Mouse (Mus musculus) natural killer cell, adult 2 months (primary cell): ENCODE measurements at regions not wholly inside any gene's neighbourhood (a gene's known extent, or its start where the extent isn't known, plus 50 kb on each side); places are given as distances from the start of the nearest gene placed in this dataset.
A peak's percentile ranks its signal among the peaks of the same experiment; 100 is the strongest.

Source experiments
- DNase-seq, 2 experiments: peaks; one replicate each; pipeline ENCODE4 v3.0.0; 2022; ENCODE audit warnings: low spot score in 2 of 2

DNA sequence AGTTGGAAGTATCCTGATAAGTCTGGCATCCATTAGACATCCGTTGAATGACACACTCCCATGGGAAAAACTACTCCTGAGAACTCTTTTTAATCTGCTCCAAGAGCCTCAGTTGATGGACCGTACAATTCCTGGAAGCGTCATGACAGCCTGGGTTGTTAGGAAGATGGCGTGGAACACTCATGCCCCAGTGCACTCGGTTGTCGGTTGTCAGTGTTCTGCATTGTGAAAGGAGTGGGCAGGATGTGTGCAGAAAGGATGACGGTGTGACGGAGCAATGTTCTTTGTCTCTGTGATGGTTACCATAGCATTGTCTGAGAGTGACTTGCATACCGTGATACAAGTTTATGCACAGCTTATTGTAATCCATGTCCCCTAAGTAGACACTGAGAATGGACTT is 164.4 kb downstream of the Slc30a10 start:
- no peak for DNase-seq

DNA sequence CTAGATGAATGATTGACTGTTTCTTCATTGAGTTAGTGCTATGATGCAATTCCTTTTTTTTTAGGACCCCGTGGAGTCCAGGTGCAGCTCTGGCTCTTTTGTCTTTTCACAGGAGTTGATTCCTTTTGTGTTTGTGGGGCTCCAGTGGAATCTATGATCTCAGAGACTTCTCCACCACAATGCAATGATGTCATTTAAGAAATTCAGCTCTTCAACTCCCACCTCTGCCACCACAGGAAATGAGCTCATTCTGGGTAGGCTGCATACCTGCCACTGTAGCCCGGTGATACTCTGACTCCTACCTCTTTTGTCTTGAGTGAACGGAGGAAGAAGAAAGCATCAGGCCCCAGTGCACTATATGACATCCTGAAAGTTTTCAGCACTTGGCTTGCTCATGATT is 173.8 kb downstream of the Slc30a10 start:
- no peak for DNase-seq

DNA sequence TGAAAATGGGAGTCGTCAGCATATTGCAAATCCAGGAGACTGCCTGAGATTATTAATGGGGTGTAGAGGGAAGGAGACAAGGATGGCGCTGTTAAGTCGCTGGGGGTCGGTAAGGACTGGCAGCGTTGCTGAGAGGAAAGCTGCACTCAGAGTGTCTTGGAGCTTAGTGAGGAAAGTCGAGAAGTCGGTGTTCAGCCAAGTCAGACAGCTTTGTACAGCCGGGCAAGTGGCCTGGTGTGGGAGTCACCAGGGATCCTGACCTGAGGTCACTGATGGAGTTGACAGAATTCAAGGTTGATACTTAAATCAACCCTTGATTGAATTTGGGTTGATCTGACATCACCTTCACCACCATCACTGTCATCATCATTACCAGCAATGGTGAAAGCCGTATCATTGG is 175.3 kb downstream of the Slc30a10 start:
- no peak for DNase-seq

DNA sequence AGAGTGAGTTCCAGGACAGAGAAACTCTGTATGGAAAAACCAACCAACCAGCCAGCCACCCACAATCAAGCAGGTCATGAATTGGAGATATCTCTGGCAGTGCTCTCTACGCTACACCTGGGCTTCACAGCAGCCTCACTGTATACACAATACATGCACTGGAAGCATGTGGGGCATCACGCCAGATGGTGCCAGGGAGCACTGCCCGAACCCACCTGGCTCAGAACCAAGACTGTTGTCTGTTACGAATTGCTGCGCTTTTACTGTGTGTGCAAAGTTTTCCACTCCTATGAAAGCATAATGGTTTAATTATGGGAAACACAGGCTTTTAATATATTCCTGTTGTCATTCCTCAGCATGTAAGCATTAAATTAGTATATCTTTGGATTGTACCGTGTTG is 184.0 kb downstream of the Slc30a10 start:
- no peak for DNase-seq

DNA sequence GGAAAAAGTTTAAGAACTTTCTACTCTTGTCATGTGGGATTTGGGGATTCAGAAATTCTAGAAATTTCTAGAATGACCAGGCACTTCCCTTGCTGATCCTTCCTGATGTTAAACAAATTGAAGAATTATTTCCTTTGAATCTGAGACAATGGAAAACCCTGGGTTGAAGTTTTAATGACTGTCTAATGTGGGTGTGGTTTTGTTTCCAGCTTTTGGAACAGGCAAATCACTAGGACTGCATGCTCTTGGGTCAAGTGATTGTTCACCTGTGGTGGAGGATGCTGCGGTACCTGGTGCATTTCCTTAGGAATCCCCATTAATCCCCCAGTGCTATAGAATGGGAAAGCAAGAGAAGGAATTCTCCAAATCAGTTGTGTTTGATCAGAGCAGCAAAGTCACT is 184.8 kb downstream of the Slc30a10 start:
- no peak for DNase-seq

DNA sequence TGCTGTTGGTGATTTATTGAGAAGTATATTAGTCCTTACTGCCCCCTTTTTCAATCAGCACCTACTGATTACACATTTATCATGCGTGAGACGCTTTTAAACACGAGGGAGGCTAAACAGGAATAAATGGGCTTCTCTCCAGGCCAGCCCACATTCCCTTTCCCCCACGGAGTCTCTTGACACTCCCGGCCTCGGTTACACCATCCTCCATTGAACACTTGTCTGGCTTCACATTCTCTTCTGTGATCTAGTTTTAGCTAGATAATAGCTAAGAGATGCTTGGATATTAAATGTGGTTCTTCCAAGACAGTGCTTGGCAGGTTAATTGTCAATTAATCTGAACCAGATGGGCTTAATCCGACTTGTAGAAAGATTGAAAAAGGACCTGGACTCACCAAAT is 189.4 kb downstream of the Slc30a10 start:
- no peak for DNase-seq

DNA sequence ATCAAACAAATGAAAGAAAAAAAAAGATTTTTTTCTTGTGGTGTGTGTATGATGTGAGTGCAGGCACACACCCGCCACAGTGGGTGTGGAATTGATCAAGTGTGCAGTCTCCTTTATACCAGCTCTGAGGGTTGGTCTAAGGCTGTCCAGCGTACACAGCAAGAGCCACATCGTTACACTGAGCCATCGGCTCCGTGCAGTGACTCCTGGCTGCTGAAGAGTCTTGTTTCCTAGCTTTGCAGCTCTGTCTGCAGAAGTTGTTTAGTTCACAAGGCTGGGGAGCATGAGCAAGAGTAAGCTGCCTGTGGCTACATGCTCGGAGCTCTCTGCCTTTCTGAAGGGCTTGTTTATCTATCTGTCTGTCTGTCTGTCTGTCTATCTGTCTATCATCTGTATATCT is 193.5 kb downstream of the Slc30a10 start:
- no peak for DNase-seq

DNA sequence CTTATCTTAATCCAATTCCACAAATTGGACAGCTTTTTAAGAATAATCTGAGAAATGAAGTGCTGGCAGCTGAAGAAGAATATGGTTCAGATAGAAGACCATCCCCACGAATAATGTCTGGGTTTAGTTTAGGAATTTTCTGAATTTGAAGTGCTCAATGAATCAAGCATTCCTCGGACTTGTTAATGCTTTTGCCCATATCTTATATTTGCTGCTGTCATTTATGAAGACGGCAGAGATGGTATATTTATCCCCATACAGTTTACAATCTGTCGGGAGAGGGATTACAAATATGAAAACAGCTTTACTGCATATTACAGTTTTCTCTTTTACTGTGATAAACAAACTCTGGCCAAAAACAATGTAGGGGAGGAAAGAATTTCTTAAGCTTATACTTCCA is 194.3 kb downstream of the Slc30a10 start:
- DNase-seq = no peak

DNA sequence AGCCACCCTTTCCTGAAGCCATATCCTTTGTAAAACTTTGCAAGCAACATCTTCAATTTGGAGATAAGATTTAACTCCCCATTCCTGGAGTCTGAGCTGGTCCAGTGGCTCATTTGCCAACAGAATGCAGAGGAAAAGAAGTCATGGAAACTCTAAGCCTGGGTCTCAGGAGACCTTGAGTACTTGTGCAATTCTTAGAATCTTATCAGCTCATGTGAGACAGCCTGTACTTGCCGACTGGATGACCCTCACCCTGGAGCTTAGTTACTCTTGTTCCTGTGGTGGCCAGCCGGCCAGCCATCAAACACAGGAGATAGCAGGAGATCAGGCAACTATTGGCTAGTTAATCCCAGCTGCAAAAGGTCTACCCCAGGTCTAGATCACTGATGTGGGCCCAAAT is 196.3 kb downstream of the Slc30a10 start:
- no peak for DNase-seq

DNA sequence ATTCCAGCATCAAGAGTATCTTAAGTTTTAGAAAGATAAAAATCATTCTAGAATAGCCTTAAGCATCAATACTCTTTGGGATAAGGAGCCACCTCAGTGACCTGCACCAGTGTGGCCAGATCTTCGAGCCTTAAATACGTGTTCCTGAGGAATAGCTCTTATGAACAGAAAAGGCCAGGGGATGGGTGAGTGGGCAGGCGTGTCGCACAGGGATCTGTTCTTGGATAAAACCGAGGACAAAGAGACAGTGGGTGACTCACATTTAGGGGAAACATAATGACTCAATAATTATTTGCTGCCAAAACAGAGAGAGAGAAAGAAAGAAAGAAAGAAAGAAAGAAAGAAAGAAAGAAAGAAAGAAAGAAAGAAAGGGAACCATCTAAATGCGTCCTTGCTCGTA is 200.4 kb downstream of the Slc30a10 start:
- DNase-seq = no peak

DNA sequence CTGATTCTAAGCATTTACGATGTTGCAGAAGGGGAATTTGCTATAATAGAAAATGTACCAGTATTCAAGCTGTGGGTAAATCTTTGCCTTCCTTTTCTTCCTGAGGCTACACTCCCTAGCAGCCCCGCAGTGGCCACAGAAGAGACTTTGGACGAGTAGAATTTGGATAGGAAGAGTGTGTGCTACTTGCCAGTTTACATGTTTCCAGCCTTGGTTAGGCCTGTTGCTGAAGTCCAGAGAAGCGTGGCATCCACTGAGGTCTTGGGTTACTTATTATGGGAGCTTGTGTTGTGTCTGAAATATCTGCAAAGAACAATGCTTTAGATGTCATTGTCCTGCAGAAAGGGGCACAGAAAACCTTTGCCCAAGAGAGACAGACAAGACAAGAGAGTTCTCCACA is 200.8 kb downstream of the Slc30a10 start:
- no peak for DNase-seq

DNA sequence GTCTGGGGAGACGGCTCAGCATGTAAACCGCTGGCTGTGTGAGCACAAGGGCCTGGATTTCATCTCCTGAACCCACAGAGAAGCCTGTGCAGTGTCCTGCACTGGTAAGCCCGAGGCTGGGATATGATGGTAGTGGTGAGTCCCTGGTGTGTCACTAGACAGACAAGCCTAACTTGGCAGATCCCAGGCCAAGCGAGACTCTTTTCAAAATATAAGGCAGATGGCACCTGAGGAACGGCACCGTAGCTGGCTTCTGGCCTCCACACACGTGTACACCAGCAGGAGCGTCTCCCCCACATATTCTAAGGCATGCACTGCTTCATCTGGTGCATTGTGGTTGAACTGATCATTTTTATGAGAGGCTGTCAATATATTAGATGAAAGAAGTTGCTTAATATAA is 202.6 kb downstream of the Slc30a10 start:
- DNase-seq = no peak

DNA sequence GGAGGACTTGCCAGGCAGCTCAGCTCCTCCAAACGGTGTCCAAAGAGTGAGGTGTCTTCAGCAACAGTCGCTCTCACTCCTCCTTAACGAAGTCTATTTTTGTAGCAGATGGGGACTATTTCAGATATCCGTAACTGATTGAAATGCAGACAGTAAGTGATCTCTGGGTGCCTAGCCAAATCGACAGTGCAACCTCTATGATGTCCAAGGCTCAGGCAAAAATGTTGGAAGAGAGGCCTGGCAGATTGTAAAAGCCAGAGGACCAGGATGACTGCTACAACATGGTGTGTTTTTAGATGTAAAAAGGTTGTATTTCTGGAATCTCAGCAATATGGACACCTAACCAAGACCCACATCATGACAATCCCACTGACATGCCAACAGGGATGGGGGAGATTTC is 204.8 kb downstream of the Slc30a10 start:
- DNase-seq = no peak

DNA sequence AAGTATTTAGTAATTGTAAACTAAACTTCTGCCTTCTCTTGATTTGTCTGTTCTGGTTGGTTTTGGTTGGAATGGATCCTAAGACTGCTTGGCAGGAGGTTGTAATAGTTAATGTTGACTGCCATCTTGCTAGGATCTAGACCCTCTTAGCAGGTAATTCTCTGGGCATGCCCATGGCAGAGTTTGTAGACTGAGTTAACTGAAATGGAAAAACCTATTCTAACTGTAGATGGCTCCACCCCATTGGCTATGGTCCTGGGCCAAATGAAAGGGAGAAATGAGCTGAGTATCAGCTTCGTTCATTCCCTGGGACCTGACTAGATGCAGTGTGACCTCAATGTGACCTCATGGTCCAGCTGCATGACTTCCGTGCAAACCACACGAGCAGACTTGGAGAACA is 207.7 kb downstream of the Slc30a10 start:
- DNase-seq = no peak

DNA sequence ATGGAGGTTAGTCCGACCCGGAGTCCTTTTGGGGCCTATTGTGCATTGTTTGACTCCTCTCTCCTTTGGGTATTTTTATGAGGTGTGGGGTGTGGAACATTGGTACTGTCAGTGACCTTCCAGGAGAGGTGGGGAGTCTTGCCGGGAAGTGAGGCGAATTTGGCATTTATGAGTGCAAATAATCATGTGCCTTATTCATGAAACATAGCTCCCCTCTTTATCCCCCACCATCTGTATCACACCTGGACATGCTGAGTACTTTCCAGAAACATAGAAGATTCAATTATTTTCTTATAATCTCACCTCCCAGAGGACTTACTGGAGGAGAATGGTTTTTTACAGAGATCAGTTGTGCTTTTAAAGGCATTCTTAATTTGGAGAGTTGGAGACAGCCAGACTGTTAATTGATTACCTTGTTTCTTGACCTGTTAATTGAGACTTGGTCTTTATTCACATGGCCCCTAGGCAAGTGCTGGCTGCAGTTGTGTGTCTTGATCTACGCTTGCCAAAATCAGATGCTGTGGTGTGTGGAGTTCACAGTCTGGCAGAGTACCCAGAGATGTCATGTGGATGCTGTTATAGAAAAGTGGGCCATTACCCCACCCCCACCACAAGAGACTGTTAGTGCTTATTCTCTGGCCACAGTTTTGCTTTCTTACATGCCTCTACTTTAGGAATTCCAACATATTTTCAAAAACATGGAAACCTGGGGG is 215.5 kb downstream of the Slc30a10 start:
- DNase-seq = no peak

DNA sequence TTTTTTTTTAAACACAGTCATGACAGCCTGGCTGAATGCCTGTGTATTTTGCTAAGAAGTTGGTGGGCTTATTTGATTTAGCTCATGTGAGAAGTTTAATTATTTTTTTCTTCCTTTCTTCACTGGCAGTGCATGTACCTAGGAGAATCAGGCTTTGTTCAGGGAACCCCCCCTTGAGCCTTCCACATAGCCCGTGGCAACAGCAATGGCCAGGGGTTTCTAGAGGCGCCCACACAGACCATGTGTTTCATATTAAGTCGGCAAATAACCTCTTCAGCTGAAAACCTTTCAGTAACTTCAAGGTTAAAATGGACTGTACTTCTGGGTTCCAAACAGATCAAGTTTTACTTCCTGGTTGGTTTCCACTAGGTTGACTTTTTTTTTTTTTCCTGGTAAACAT is 218.3 kb downstream of the Slc30a10 start:
- no peak for DNase-seq

DNA sequence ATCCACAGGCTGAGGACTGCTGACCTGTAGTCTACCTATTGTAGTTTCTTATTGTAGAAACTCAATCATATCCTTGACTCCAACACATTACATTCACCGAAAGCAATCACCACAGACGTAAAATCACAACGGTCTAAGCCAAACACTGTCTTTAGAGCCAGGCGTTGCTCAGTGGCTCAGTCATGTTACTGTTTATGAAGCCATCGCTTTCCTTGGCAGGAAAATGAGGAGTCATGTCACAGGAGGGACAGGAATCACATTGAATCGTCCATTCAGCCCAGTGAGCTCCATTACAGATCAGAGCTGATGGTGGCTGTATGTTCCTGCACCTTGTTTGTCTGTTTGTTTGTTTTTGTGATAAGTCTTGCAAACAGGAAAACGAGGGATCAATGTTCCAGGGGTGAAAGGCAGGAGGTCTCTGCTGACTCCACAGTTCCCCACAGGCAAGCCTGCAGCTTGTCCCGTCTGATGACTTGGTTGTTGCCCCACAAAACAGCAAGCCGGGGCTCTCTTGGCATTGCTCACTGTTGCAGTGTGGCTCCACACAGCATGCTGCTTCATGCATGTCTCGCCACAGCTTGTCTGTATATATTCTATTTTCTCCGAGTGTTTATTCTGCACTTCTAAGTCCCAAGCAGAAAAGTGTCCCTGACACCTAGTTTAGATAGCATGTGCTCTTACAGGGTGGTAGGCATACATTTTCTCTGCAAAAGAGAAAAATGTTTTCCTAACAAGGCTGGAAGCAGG is 221.2 kb downstream of the Slc30a10 start:
- DNase-seq = no peak

DNA sequence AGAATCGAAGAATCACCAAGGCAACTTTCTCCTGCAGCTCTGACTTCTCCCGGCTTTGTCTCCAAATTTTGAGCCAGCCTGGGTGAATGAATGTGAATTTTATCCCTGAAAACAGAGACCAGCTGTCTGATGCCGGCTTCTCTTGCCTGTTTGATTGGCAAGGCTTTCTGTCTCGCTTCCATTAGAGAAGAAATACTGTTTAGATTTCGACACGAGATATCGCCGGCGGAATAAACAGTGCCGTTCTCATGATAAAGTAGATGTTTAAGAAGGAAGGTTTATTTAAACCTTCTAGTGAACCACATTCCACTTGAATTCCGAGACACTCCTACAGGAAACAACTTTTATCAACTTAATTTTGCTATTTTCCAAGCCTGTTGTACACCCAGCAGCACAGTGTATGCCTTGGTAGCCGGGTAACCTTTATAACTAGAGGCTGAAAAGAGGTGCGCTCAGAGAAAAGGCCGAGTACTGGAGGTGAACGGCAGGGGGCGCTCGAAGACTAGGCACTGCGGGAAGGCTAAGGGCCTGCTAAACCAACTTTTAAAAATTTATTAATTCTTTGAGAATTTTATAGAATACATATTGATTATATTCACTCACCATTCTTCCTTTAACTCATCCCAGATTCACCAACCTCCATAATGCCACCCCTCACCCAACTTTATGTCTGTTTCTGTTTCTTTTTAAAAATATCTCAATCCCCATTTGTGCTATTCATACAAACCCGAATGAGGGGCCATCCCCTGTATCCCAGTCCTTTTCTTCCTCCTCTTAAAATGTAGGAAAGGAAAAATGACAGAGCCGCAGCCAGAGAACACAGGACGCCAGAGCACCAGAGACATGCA is 227.2 kb downstream of the Slc30a10 start:
- DNase-seq = peak; percentile 0 to 4

DNA sequence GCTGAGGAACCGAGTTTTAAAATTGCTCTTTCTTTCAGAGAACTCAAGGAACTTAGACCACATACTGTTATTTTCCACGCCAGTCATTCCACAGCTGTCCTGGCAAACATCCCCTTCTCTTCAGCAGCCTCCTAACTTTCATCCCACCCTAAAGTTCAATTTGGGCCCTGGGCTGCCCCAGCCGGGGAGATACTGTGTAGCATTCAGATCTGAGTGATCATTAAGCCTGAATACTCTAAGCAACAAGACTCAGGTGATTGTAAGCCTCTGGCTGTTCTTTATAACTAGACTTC is 227.8 kb downstream of the Slc30a10 start:
- no peak for DNase-seq

DNA sequence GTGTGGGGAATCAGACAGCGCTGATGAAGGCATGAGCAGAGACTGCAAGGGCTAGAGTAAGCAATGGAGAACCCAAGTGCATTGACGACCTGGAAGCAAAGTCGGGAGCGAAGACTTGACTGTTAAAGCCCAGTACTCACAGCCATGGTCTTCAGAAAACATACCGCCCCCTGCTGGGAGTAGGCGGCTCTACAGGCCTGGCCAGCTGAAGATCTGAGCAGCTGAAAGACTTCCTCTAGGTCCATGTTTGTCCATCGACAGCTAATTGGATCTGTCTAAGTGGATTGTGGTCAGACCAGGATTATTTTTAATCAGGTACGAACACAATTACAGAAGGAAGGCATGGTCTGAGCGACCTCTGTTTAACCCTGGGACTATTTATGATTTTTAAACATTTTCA is 230.0 kb downstream of the Slc30a10 start:
- no peak for DNase-seq

DNA sequence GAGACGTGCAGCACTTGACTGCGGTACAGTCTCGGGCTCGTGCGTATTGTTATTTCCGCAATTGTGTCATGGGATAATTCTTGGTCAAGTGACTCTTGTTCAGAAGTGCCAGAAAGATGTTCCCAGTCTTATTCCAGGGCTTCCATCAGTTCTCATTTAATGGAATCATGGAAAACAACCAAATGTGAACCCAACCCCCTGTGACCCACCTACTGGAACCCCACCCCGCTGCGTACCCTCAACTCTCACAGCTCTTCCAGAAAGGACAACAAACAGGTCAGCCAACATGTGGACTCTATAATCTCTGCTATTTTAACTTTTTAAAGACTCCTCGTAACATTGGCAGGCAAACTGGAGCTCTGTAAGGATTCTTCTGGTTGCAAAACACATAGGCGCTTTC is 233.9 kb downstream of the Slc30a10 start:
- DNase-seq = no peak

DNA sequence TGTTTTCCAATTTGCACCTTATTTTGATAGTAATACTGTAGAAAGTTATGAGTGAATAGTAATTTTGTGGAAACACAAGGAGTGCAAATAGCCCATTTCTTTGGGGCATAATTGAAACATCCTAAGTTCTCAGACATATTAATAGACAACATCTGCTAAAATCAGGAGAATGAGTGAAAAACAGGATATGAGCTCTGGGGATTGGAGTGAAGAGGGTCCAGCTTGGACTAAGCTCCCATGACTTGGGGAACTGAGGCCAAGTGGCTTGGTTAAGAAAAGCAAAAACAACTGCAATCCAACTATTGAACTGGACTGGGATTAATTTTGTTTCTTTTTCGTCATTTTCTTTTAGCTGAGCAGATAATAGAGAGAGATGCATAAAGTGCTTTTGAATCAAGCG is 240.7 kb downstream of the Slc30a10 start:
- DNase-seq = no peak

DNA sequence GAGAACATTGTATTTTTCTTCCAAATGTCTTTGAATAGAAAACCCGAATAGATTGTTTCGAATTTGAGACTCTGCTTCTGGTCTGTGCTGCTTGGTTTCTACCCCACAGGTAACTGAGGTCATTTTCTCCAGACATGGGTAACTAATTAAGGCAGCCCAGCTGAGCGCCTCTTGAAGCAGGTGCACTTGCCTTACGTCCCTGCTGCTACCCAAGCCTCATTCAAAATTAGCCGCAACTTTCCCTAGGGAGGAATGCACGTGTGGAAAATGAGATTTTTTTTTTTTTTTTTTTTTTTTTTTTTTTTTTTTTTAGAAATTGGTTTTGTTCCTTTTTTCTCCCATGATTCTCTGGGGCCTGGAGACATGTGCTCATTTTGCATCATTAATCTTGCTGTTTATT is 245.1 kb downstream of the Slc30a10 start:
- DNase-seq = no peak
